Mouse (Mus musculus) brown adipose tissue, adult 24 weeks (tissue): ENCODE results near the gene Traf1. TPM values are rescaled to one million over a fixed set of nuclear protein-coding genes. Genes with fewer than 3 reads are reported as not detected.

ENCODE experiments used
- polyA plus RNA-seq: library from polyadenylated mRNA; stranded (reverse); fragments of >200 nt; gene quantifications from 2 replicates; pipeline ENCODE4 v1.2.4, GENCODE M21; 2012; ENCODE audit not compliant: missing spikeins, insufficient read depth, insufficient read length

Traf1 gene
- polyA plus RNA-seq, 1 experiment: not detected

Other genes starting within 250 kb of the Traf1 start
- 18.7 and 22.6 TPM in 2 replicates for gene Gapvd1, start 206.5 kb downstream of the Traf1 start, polyA plus RNA-seq
- 188 and 303 TPM in 2 replicates for gene Hspa5, start 189.8 kb downstream of the Traf1 start, polyA plus RNA-seq
- gene Rabepk, start 161.9 kb downstream of the Traf1 start, polyA plus RNA-seq: 23.2 and 28.2 TPM in 2 replicates
- gene Fbxw2, start 135.5 kb downstream of the Traf1 start, polyA plus RNA-seq: 55.3 and 59.9 TPM in 2 replicates
- gene Gm34653, start 128.8 kb downstream of the Traf1 start, polyA plus RNA-seq: not detected in 2 replicates
- not detected in 2 replicates for gene Cutal, start 87.4 kb downstream of the Traf1 start, polyA plus RNA-seq
- gene Psmd5, start 86.8 kb downstream of the Traf1 start, polyA plus RNA-seq: 33.2 and 33.9 TPM in 2 replicates
- gene Phf19, start 47.7 kb downstream of the Traf1 start, polyA plus RNA-seq: 2.3 and 2.4 TPM in 2 replicates
- gene Hc, start 99.7 kb upstream of the Traf1 start, polyA plus RNA-seq: not detected in 2 replicates
- 0.91 TPM in 1 of 2 replicates, not detected in the other for gene AI182371, start 139.8 kb upstream of the Traf1 start, polyA plus RNA-seq
- 3.3 and 4.4 TPM in 2 replicates for gene Cntrl, start 147.7 kb upstream of the Traf1 start, polyA plus RNA-seq
- 114 and 128 TPM in 2 replicates for gene Rab14, start 239.3 kb upstream of the Traf1 start, polyA plus RNA-seq